In the genomic region with DNA sequence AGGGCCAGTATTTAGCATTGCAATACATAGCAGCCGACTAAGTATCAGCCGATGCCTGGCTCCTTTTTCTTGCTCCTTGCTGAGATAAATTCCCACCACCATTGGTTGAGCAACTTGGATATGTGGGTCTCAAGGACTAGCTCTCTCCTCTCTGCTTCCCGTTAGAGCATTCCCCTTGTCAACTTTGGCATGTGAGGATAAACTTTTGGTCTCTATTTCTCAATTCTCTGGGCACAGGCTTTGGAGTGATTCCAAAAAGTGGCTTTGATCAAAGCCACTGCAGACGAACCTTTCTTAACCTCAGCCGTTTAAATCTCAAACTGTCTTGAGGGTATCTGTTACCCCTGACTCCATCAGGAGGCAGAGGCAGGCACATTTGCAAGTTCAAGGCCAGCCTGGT, we compare ENCODE assay signal across 11 mouse cellular contexts.
"Had no signal": no experiment of that assay in that cellular context is flagged by ENCODE, and none has a peak within 500 bp of the region (broad histone marks: within the 10 kb centered on the region; RNA-seq: fewer than 3 reads in every experiment).

No protein-coding gene starts in this region.

- H3K27ac ChIP-seq: kidney, embryonic 15.5 days; limb, embryonic 13.5 days; midbrain, embryonic 13.5 days had no signal

- H3K36me3 ChIP-seq: kidney, embryonic 15.5 days; limb, embryonic 13.5 days; midbrain, embryonic 13.5 days had no signal

- H3K9ac ChIP-seq: kidney, embryonic 15.5 days; limb, embryonic 13.5 days; midbrain, embryonic 13.5 days had no signal

- H3K4me2 ChIP-seq: kidney, embryonic 15.5 days; limb, embryonic 13.5 days; liver, embryonic 11.5 days; midbrain, embryonic 13.5 days had no signal

- H3K9me3 ChIP-seq: kidney, embryonic 15.5 days; limb, embryonic 13.5 days; megakaryocyte, embryonic 14.5 days; midbrain, embryonic 13.5 days had no signal

- H3K4me3 ChIP-seq: kidney, embryonic 15.5 days; limb, embryonic 13.5 days; megakaryocyte, embryonic 14.5 days; midbrain, embryonic 13.5 days had no signal

- DNase-seq: kidney, postnatal 14 days; left cerebral cortex, postnatal 4 days; lung, postnatal 4 days; right cerebral cortex, postnatal 14 days; thymus, adult 18-20 months; thymus, postnatal 14 days had no signal

- H3K27me3 ChIP-seq: kidney, embryonic 15.5 days; limb, embryonic 13.5 days; megakaryocyte, embryonic 14.5 days; midbrain, embryonic 13.5 days had no signal

- ATAC-seq: midbrain, embryonic 13.5 days had no signal

- H3K4me1 ChIP-seq: limb, embryonic 13.5 days; midbrain, embryonic 13.5 days had no signal
